Mouse (Mus musculus): Measurements from ENCODE around the gene Ppp3r1. TPM values are rescaled to one million over a fixed set of nuclear protein-coding genes. Genes with fewer than 3 reads are reported as not detected.

The Ppp3r1 gene
- total and polyA plus RNA-seq, 3 experiments = 31.8 to 128 (median 116) TPM

DNA sequence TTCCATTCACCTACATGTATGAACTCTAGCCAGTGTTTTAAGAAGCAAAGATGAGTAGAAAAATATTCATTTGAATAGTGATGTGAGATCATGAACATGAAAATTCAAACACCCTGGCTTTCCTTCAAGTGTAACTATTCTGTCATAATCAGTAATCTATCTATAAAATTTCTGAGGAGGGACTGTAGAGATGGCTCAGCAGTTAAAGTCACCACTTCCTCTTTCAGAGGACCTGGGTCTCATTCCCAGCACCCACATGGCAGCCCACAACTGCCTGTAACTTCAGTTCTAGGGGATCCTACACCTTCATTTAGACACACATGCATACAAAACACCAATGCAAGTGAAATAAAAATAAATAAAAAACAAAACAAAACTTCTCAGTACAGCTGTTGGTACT lies 89.7 kb downstream of the Ppp3r1 start:
- Histone ChIP-seq H3K9ac (ENCODE audit: insufficient read depth, low read depth) (no peak overlapping the region), H3K4me3 (replicated peaks in 1 of 3; ENCODE audit: low read depth in 2 of 3, low read length in 2 of 3, poor library complexity in 1 of 3) (no peak overlapping the region), H3K36me3 (replicated peaks in 1 of 2; ENCODE audit: control insufficient read depth in 1 of 2, insufficient read depth in 1 of 2, low read length in 1 of 2) (no peaks in the 10 kb centered on the region), H3K79me2 (replicated peaks; ENCODE audit: control insufficient read depth, extremely low read depth, insufficient read depth, poor library complexity, severe bottlenecking) (no peaks in the 10 kb centered on the region), H3K9me3 (replicated peaks; ENCODE audit: low read length) (no peaks in the 10 kb centered on the region), H3K27ac (ENCODE audit: insufficient read depth, low read depth) (no peak overlapping the region), H3K27me3 (replicated peaks) (no peaks in the 10 kb centered on the region), H3K4me2 (ENCODE audit: insufficient read depth, low read depth, poor library complexity, severe bottlenecking) (no peak overlapping the region), H3K4me1 (ENCODE audit: control insufficient read depth in 1 of 2, insufficient read depth in 2 of 2) (peaks cover 5 to 6% of the 10 kb centered on the region in 2 experiments; a peak in 2 of 4 replicates)
- dilution Hi-C loops (cut with MboI; ENCODE audit: extremely low pct_ligation_motif_present, extremely low pct_unique_long_range_greater_than_20kb, low sequenced_read_pairs) = no loop called here
- in situ Hi-C loops (cut with MboI; ENCODE audit: low pct_ligation_motif_present, low pct_unique_long_range_greater_than_20kb, low sequenced_read_pairs) = no loop called here
- TF ChIP-seq CTCF (conservative IDR thresholded peaks at IDR 0.05 in 1 of 2, IDR thresholded peaks at IDR 0.05 in 1 of 2; ENCODE audit: low read depth in 2 of 2, low read length in 2 of 2) (no peak), RAD21 (IDR thresholded peaks at IDR 0.05; ENCODE audit: low read depth, low read length) (no peak), ZNF384 (IDR thresholded peaks at IDR 0.05; ENCODE audit: low read depth, low read length) (no peak), MAFK (IDR thresholded peaks at IDR 0.05; ENCODE audit: insufficient replicate concordance, low read length) (no peak), JUND (conservative IDR thresholded peaks at IDR 0.05; ENCODE audit: low read depth, low read length) (no peak), IRF4 (IDR thresholded peaks at IDR 0.05; ENCODE audit: low read depth, low read length) (no peak), PAX5 (IDR thresholded peaks at IDR 0.05; ENCODE audit: low read length) (no peak), EP300 (IDR thresholded peaks at IDR 0.05; ENCODE audit: low read length) (no peak), ZC3H11A (IDR thresholded peaks at IDR 0.05; ENCODE audit: low read depth, low read length) (no peak), TBP (conservative IDR thresholded peaks at IDR 0.05; ENCODE audit: low read depth, low read length) (no peak), UBTF (IDR thresholded peaks at IDR 0.05; ENCODE audit: low read depth, low read length) (no peak), HCFC1 (IDR thresholded peaks at IDR 0.05; ENCODE audit: low read depth, low read length) (no peak), MYC (IDR thresholded peaks at IDR 0.05; ENCODE audit: low read depth, low read length) (no peak), BHLHE40 (IDR thresholded peaks at IDR 0.05; ENCODE audit: low read depth, low read length) (no peak), USF2 (conservative IDR thresholded peaks at IDR 0.05; ENCODE audit: low read depth, low read length) (no peak), MEF2A (IDR thresholded peaks at IDR 0.05; ENCODE audit: borderline replicate concordance, low read depth, low read length) (no peak)
- no peak for DNase-seq (ENCODE audit: extremely low read depth)

Other genes starting within 250 kb of the Ppp3r1 start
- 5.8 and 7.0 TPM in 2 replicates for gene Fbxo48, start 207.9 kb upstream of the Ppp3r1 start, total RNA-seq (2012; rRNA removed)
- gene Fbxo48, start 207.9 kb upstream of the Ppp3r1 start, total RNA-seq (2014; rRNA removed) = 6.5 and 9.0 TPM in 2 replicates
- gene Fbxo48, start 207.9 kb upstream of the Ppp3r1 start, polyA plus RNA-seq (2012; ENCODE audit: insufficient read length, low read depth) = 10.3 and 11.1 TPM in 2 replicates
- not detected in 2 replicates for gene Cnrip1, start 107.7 kb upstream of the Ppp3r1 start, total RNA-seq (2012; rRNA removed)
- gene Cnrip1, start 107.7 kb upstream of the Ppp3r1 start, total RNA-seq (2014; rRNA removed) = not detected in 2 replicates
- gene Cnrip1, start 107.7 kb upstream of the Ppp3r1 start, polyA plus RNA-seq (2012; ENCODE audit: insufficient read length, low read depth) = not detected in 2 replicates
- 137 and 166 TPM in 2 replicates for gene Plek, start 106.9 kb upstream of the Ppp3r1 start, total RNA-seq (2012; rRNA removed)
- 354 and 376 TPM in 2 replicates for gene Plek, start 106.9 kb upstream of the Ppp3r1 start, total RNA-seq (2014; rRNA removed)
- 223 and 229 TPM in 2 replicates for gene Plek, start 106.9 kb upstream of the Ppp3r1 start, polyA plus RNA-seq (2012; ENCODE audit: insufficient read length, low read depth)
- gene Wdr92, start 22.8 kb downstream of the Ppp3r1 start, total RNA-seq (2012; rRNA removed) = 38.6 and 40.2 TPM in 2 replicates
- 66.1 and 73.6 TPM in 2 replicates for gene Wdr92, start 22.8 kb downstream of the Ppp3r1 start, total RNA-seq (2014; rRNA removed)
- gene Wdr92, start 22.8 kb downstream of the Ppp3r1 start, polyA plus RNA-seq (2012; ENCODE audit: insufficient read length, low read depth) = 35.8 and 48.5 TPM in 2 replicates
- gene Pno1, start 52.3 kb downstream of the Ppp3r1 start, total RNA-seq (2012; rRNA removed) = 82.7 and 129 TPM in 2 replicates
- 279 and 281 TPM in 2 replicates for gene Pno1, start 52.3 kb downstream of the Ppp3r1 start, total RNA-seq (2014; rRNA removed)
- gene Pno1, start 52.3 kb downstream of the Ppp3r1 start, polyA plus RNA-seq (2012; ENCODE audit: insufficient read length, low read depth) = 151 and 155 TPM in 2 replicates
- gene C1d, start 98.3 kb downstream of the Ppp3r1 start, total RNA-seq (2012; rRNA removed) = 71.8 and 96.8 TPM in 2 replicates
- 117 and 128 TPM in 2 replicates for gene C1d, start 98.3 kb downstream of the Ppp3r1 start, total RNA-seq (2014; rRNA removed)
- gene C1d, start 98.3 kb downstream of the Ppp3r1 start, polyA plus RNA-seq (2012; ENCODE audit: insufficient read length, low read depth) = 88.9 and 93.2 TPM in 2 replicates